Mouse (Mus musculus) heart, postnatal 36 days (tissue): ENCODE measurements around the gene 2310057N15Rik. TPM values are rescaled to one million over a fixed set of nuclear protein-coding genes. Genes with fewer than 3 reads are reported as not detected.
"Not testable (repeated sequence)": the region's sequence is repeated elsewhere in the genome, so short reads cannot be mapped to it uniquely, and the experiment has no call there.

Experiments used
- DNase-seq, 2 experiments: peaks; one replicate each; pipeline ENCODE4 v3.0.0; 2021 to 2022
- intact Hi-C: fragments of 180-260 bp; cut with DNase I; formaldehyde crosslinking; loops from one replicate; pipeline ENCODE4 v1.15.1; 2025
- total RNA-seq, 2 experiments: library from RNA; stranded (reverse); gene quantifications; 2 replicates each; pipeline ENCODE4 v1.2.3; 2021

Gene 2310057N15Rik
- total RNA-seq, result not detected

- intact Hi-C loops, result no loop called here
- DNase-seq, result no peak
Measured at GRCm38 (mm10) chr16:88774106-88774505, at the start of gene 2310057N15Rik. Gene 2310057N15Rik (minus strand): TSS chr16:88774206.

DNA sequence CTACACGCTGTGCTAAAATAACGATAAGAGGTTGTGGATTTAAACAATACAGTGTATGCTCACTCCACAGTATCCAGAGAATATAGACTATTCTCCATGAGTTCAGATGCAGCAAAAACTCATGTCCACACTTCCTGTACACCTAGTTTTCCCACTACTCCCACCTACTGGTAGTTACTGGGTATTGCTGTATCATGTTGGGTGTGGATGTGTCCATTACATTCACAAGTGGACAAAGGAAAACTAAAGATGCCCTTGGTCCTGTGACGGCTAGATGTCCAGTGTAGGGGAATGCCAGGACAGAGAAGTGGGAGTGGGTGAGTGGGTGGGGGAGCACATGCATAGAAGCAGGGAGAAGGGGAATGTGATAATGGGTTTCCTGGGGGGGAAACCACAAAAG is 49.7 kb upstream of the 2310057N15Rik start:
- intact Hi-C loops, result no loop called here
- no peak for DNase-seq

- no peak for DNase-seq
- intact Hi-C loops, result no loop called here
Measured at GRCm38 (mm10) chr16:88820066-88820465, 46.1 kb upstream of the 2310057N15Rik start, which contains the start of gene Krtap15. Gene Krtap15 (plus strand): TSS chr16:88820215.

DNA sequence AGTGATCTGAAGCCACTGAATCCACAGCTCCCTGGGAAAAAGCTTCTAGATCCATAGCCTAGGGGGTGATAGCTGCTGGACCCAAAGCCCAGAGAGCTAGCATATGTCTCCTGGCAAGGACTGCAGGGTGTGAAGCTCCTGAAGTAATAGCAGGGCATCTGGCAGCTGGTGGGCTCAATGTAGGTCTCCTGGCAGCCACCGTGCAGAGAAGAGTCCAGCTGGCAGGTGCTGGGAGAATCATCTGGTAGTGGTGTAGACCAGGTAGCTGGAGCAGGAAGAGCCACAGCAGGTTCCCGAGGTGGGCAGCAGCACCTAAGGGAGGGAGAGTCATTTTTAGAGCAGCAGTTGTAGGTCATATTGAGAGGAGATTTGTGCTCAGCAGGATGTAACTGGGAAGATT is 37.8 kb upstream of the 2310057N15Rik start, which contains the start of gene Gm20741:
Gene Gm20741, minus strand, starts transcription at position 394 of the 400 bp plus-strand sequence.
- intact Hi-C loops, result no loop called here
- no peak for DNase-seq

DNA sequence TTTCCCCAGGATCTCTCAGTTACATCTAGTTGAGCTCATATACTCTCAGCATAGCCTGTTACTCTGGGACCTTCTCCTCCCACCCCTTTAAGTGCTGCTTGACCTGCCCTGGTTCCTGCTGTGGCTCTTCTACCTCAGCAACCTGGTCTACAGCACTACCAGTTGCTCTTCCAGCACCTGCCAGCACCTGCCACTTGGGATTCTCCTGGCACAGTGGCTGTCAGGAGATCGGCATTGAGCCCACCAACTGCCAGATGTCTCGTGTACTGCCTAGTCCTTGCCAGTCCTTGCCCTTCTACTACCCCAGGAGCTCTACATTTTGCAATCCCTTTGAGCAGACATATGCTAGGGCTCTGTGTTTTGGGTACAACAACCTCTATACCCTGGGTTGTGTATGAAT is 12.8 kb upstream of the 2310057N15Rik start:
- intact Hi-C loops, result no loop called here
- DNase-seq, result no peak

- intact Hi-C loops, result no loop called here
- no peak for DNase-seq
Measured at GRCm38 (mm10) chr16:88777596-88777995, 3.6 kb upstream of the 2310057N15Rik start, which contains the start of gene Gm5965. Gene Gm5965 (plus strand): TSS chr16:88777896.

GRCm38 (mm10) chr16:88758547-88758946 is 15.5 kb downstream of the 2310057N15Rik start, which contains the start of gene 2310034C09Rik:
Gene 2310034C09Rik (plus strand): TSS chr16:88758847.
- DNase-seq, intact Hi-C loops: not testable (repeated sequence)

- intact Hi-C loops, DNase-seq: not testable (repeated sequence)
Measured at GRCm38 (mm10) chr16:88751535-88751934, 22.5 kb downstream of the 2310057N15Rik start, which contains the start of gene Krtap13. Gene Krtap13 (minus strand): TSS chr16:88751635.

DNA sequence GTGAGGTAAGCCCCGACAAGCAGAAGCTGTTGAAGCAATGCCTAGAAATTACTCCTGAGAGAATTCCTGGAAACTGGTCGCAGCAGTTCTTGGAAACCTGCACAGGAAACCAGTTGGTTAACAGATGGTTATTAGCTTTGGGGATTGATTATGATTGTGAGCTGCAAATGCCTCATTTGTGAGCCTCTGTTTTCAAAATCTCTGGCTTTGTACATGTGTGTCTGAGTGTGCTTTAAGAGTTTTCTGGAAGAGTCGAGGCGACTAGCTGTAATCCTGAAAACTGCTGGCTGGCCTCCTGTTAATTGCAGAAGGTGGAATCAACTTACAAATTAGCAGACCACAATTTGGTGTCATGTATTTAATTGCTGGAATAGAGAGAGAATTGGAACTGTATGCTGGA is 26.1 kb downstream of the 2310057N15Rik start:
- intact Hi-C loops, result no loop called here

GRCm38 (mm10) chr16:88744750-88745340 is 29.2 kb downstream of the 2310057N15Rik start:
- intact Hi-C loops, result no loop called here
- no peak for DNase-seq

More for the DNA sequence above, 26.1 kb downstream of the 2310057N15Rik start:
- DNase-seq, result no peak

- intact Hi-C loops, result no loop called here
- DNase-seq, result no peak
Measured at GRCm38 (mm10) chr16:88735391-88735790, 38.6 kb downstream of the 2310057N15Rik start.

- intact Hi-C loops, result no loop called here
- DNase-seq, result no peak
Measured at GRCm38 (mm10) chr16:88728812-88729275, 45.2 kb downstream of the 2310057N15Rik start, which contains the start of gene Krtap13-1. Gene Krtap13-1 (plus strand): TSS chr16:88728862.

Other genes starting within 250 kb of the 2310057N15Rik start
- gene Cldn8, start 211.0 kb downstream of the 2310057N15Rik start, total RNA-seq, result not detected
- not detected for gene Krtap24-1, start 161.9 kb downstream of the 2310057N15Rik start, total RNA-seq
- not detected for gene 2310079G19Rik, start 146.5 kb downstream of the 2310057N15Rik start, total RNA-seq
- gene Krtap26-1, start 126.4 kb downstream of the 2310057N15Rik start, total RNA-seq, result not detected
- gene Krtap27-1, start 102.5 kb downstream of the 2310057N15Rik start, total RNA-seq, result not detected
- not detected for gene 2310061N02Rik, start 66.2 kb downstream of the 2310057N15Rik start, total RNA-seq
- gene Krtap13-1, start 45.3 kb downstream of the 2310057N15Rik start, total RNA-seq, result not detected
- gene Krtap13, start 22.6 kb downstream of the 2310057N15Rik start, total RNA-seq, result not detected
- not detected for gene 2310034C09Rik, start 15.4 kb downstream of the 2310057N15Rik start, total RNA-seq
- gene Gm5965, start 3.7 kb upstream of the 2310057N15Rik start, total RNA-seq, result not detected
- gene Gm20741, start 38.0 kb upstream of the 2310057N15Rik start, total RNA-seq, result not detected
- not detected for gene Krtap15, start 46.0 kb upstream of the 2310057N15Rik start, total RNA-seq
- gene Krtap14, start 51.9 kb upstream of the 2310057N15Rik start, total RNA-seq, result not detected
- not detected for gene Krtap19-1, start 95.2 kb upstream of the 2310057N15Rik start, total RNA-seq
- gene Krtap19-2, start 100.1 kb upstream of the 2310057N15Rik start, total RNA-seq, result not detected
- not detected for gene Krtap19-3, start 103.8 kb upstream of the 2310057N15Rik start, total RNA-seq
- not detected for gene Krtap19-4, start 110.9 kb upstream of the 2310057N15Rik start, total RNA-seq
- gene Krtap19-5, start 122.3 kb upstream of the 2310057N15Rik start, total RNA-seq, result not detected
- not detected for gene Krtap19-9b, start 158.1 kb upstream of the 2310057N15Rik start, total RNA-seq
- gene Krtap16-3, start 188.7 kb upstream of the 2310057N15Rik start, total RNA-seq, result not detected
- not detected for gene Krtap22-2, start 236.6 kb upstream of the 2310057N15Rik start, total RNA-seq
- gene Gm10229, start 241.1 kb upstream of the 2310057N15Rik start, total RNA-seq, result not detected